Mouse (Mus musculus) stomach, postnatal 0 days (tissue): Measurements from ENCODE around the gene Nat8f6.

Experiments
- CTCF ChIP-seq: IDR thresholded peaks from 2 replicates; pipeline ENCODE4 v1.5.1; 2016; ENCODE audit warnings: antibody characterized with exemption, low read depth, mild to moderate bottlenecking, moderate library complexity
- EP300 ChIP-seq: optimal IDR thresholded peaks from 2 replicates; pipeline ENCODE3; 2016; ENCODE audit warnings: antibody characterized with exemption

DNA sequence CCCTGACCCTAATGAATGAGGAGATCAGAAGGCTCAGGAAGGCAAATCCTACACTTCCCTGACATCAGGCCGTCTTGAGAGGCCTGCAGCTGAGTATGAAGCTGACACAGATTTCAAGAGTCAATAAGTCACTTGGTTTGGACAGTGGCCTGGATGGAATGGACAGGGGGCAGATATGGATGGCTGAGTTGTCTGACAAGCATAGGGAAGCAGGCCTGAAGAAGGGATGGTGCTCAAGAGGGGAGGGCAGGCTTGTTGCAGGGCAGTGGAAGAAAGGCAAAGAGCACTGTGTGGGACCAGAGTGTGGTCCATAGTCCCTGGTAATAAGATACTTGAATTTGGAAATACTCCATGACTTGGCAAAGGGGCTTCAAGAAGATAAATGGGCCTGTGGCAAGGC, 8.7 kb upstream of the Nat8f6 start:
- TF ChIP-seq CTCF (no peak), EP300 (no peak)
